9 mouse cellular contexts compared by ENCODE assay signal in genomic region chr2:128544421-128545137, GRCm38 (mm10). TPM values are rescaled to one million over a fixed set of nuclear protein-coding genes. Genes with fewer than 3 reads are reported as not detected.
A peak's percentile ranks its signal among the peaks of the same experiment; 100 is the strongest.
DNase-seq lines count a peak whose midpoint lies in the region; ATAC-seq and TF ChIP-seq lines count a peak whose summit lies in the region.
"Had no signal": no experiment of that assay in that cellular context is flagged by ENCODE, and none has a peak within 500 bp of the region (broad histone marks: within the 10 kb centered on the region; RNA-seq: fewer than 3 reads in every experiment).

No protein-coding gene starts in this region.

- no peak overlapping the region for H3K4me3 ChIP-seq in hindbrain, embryonic 11.5 days (ENCODE audit: low read depth, low read length)
- H3K4me3 ChIP-seq in hindbrain, embryonic 16.5 days (ENCODE audit: low read length) = no peak overlapping the region
- no peak overlapping the region for H3K4me3 ChIP-seq in liver, adult 2 months (ENCODE audit: insufficient read depth, low read depth, low read length)

- TF ChIP-seq CTCF in liver, adult 2 months (IDR thresholded peaks at IDR 0.05; ENCODE audit: low read depth, low read length) = peak; percentile 70

- H3K4me2 ChIP-seq in hindbrain, embryonic 11.5 days (replicated peaks; ENCODE audit: low read depth, low read length) = no peak overlapping the region
- no peak overlapping the region for H3K4me2 ChIP-seq in hindbrain, embryonic 16.5 days (ENCODE audit: low read length)

- H3K27me3 ChIP-seq in hindbrain, embryonic 11.5 days (ENCODE audit: control insufficient read depth, insufficient read depth, low read length) = no peaks in the 10 kb centered on the region
- H3K27me3 ChIP-seq in hindbrain, embryonic 16.5 days (replicated peaks; ENCODE audit: control insufficient read depth, insufficient read depth, low read length) = no peaks in the 10 kb centered on the region
- H3K27me3 ChIP-seq in liver, adult 2 months (ENCODE audit: control insufficient read depth, insufficient read depth, low read length) = no peaks in the 10 kb centered on the region

- H3K9me3 ChIP-seq in hindbrain, embryonic 11.5 days (ENCODE audit: control insufficient read depth, low read length) = no peaks in the 10 kb centered on the region
- no peaks in the 10 kb centered on the region for H3K9me3 ChIP-seq in hindbrain, embryonic 16.5 days (ENCODE audit: control insufficient read depth, low read length)

- H3K4me1 ChIP-seq in hindbrain, embryonic 11.5 days (replicated peaks; ENCODE audit: control insufficient read depth, insufficient read depth, low read length) = no peaks in the 10 kb centered on the region
- peaks cover 2% of the 10 kb centered on the region; the same call in 1 of the 2 replicates for H3K4me1 ChIP-seq in hindbrain, embryonic 16.5 days (ENCODE audit: control insufficient read depth, insufficient read depth, low read depth, low read length)
- H3K4me1 ChIP-seq in liver, adult 2 months (ENCODE audit: control insufficient read depth, insufficient read depth, low read length) = no peaks in the 10 kb centered on the region

- ATAC-seq in hindbrain, embryonic 11.5 days (ENCODE audit: low FRiP score) = no peak
- ATAC-seq in hindbrain, embryonic 16.5 days = no peak
- ATAC-seq in erythroblast, adult 5-6 weeks (replicated peaks; ENCODE audit: low FRiP score, poor library complexity, severe bottlenecking) = peak; percentile 93

- WGBS in hindbrain, embryonic 11.5 days = 59% methylated on average over 5 of the region's 5 CpGs
- WGBS in hindbrain, embryonic 16.5 days = 50% methylated on average over 5 of the region's 5 CpGs
- 74% methylated on average over 5 of the region's 5 CpGs for WGBS in liver, adult 2 months

- H3K27ac ChIP-seq in hindbrain, embryonic 11.5 days (ENCODE audit: low read depth, low read length) = no peak overlapping the region
- no peak overlapping the region for H3K27ac ChIP-seq in hindbrain, embryonic 16.5 days (ENCODE audit: low read depth, low read length)
- no peak overlapping the region for H3K27ac ChIP-seq in liver, adult 2 months (replicated peaks; ENCODE audit: insufficient read depth, low read depth, low read length)

- H3K36me3 ChIP-seq in hindbrain, embryonic 11.5 days (ENCODE audit: control insufficient read depth, insufficient read depth, low read length) = no peaks in the 10 kb centered on the region
- H3K36me3 ChIP-seq in hindbrain, embryonic 16.5 days (ENCODE audit: control insufficient read depth, insufficient read depth, low read length) = no peaks in the 10 kb centered on the region
- H3K36me3 ChIP-seq in liver, adult 2 months (ENCODE audit: control insufficient read depth, insufficient read depth, low read length) = no peaks in the 10 kb centered on the region

- TF ChIP-seq POLR2A in liver, adult 2 months (IDR thresholded peaks at IDR 0.05; ENCODE audit: extremely low read depth, insufficient read depth, low read length) = no peak

- H3K79me2 ChIP-seq in liver, adult 2 months (ENCODE audit: control insufficient read depth, insufficient read depth, low read length) = no peaks in the 10 kb centered on the region

- H3K9ac ChIP-seq in hindbrain, embryonic 11.5 days (ENCODE audit: low read depth, low read length) = no peak overlapping the region
- no peak overlapping the region for H3K9ac ChIP-seq in hindbrain, embryonic 16.5 days (ENCODE audit: low read depth, low read length)
- H3K9ac ChIP-seq in liver, adult 2 months (ENCODE audit: low read depth, low read length) = no peak overlapping the region

- DNase-seq in hindbrain, embryonic 11.5 days (ENCODE audit: low spot score) = peak; percentile 67
- peak; percentile 17 to 29 for DNase-seq in B cell, adult 2 months
- peak; percentile 28 for DNase-seq in T-cell, adult 2 months (ENCODE audit: low spot score)
- peak; percentile 35 for DNase-seq in liver, adult 2 months (ENCODE audit: extremely low read depth, low read depth, low spot score)
- DNase-seq in retina, embryonic 14.5 days (ENCODE audit: low spot score) = peak; percentile 70
- no peak for DNase-seq in ovary, postnatal 36 days (ENCODE audit: low spot score)

RNA-seq across cellular contexts. Expression of gene Spdye4c, which starts 46.4 kb away (rescaled TPM):
- not detected in 2 replicates for polyA plus RNA-seq in hindbrain, embryonic 11.5 days (2014; fragmentation: Nextera tagmentation; extraction: Ambion mirVana)
- polyA plus RNA-seq in hindbrain, embryonic 16.5 days (2015; fragmentation: Nextera tagmentation; extraction: Ambion mirVana) = not detected in 2 replicates
- not detected in 2 replicates for total RNA-seq in erythroblast, adult 5-6 weeks (2015; ENCODE audit: low replicate concordance)
- total RNA-seq in erythroblast, adult 5-6 weeks (2017; ENCODE audit: low replicate concordance) = not detected in 2 replicates
- total RNA-seq in liver, adult 2 months (2014; rRNA removed) = not detected in 2 replicates
- polyA plus RNA-seq in liver, adult 2 months (2012; rRNA removed) = not detected in 2 replicates
- polyA plus RNA-seq: gonadal fat pad, adult 2 months had no signal
